Mouse (Mus musculus) limb, embryonic 14.5 days (tissue): ENCODE data around the gene Smpd4. TPM values are rescaled to one million over a fixed set of nuclear protein-coding genes. Genes with fewer than 3 reads are reported as not detected.
A peak's percentile ranks its signal among the peaks of the same experiment; 100 is the strongest.
"Not testable (repeated sequence)": the region's sequence is repeated elsewhere in the genome, so short reads cannot be mapped to it uniquely, and the experiment has no call there.

Experiments
- ATAC-seq: fragments of 200-750 bp; cut with Nextera tagmentation; 2 replicates; pipeline ENCODE4 v1.8.0; 2017; ENCODE audit warnings: low read depth, moderate number of reproducible peaks, moderate TSS enrichment; ENCODE audit not compliant: low FRiP score
- DNase-seq: peaks from one replicate; pipeline ENCODE4 v3.0.0-alpha.2; 2015; ENCODE audit warnings: low spot score
- H3K27ac ChIP-seq: fragments of 300-500 bp; sonication (generic); replicated peaks from 2 replicates; pipeline ENCODE4 v1.5.1; 2014; ENCODE audit warnings: low read depth, mild to moderate bottlenecking, low read length, moderate library complexity, mixed read lengths
- H3K27me3 ChIP-seq: fragments of 300-500 bp; sonication (generic); 2 replicates; pipeline ENCODE4 v1.6.1; 2014; ENCODE audit warnings: low read length, mixed read lengths; ENCODE audit not compliant: control insufficient read depth, insufficient read depth
- H3K36me3 ChIP-seq: fragments of 300-500 bp; sonication (generic); 2 replicates; pipeline ENCODE4 v1.6.1; 2014; ENCODE audit warnings: mild to moderate bottlenecking, low read length, moderate library complexity, mixed read lengths; ENCODE audit not compliant: control insufficient read depth, insufficient read depth
- H3K4me1 ChIP-seq: fragments of 300-500 bp; sonication (generic); 2 replicates; pipeline ENCODE4 v1.6.1; 2014; ENCODE audit warnings: antibody characterized with exemption, low read length, mixed read lengths; ENCODE audit not compliant: control insufficient read depth, insufficient read depth
- H3K4me2 ChIP-seq: fragments of 300-500 bp; sonication (generic); replicated peaks from 2 replicates; pipeline ENCODE4 v1.6.1; 2014; ENCODE audit warnings: low read depth, mild to moderate bottlenecking, low read length, moderate library complexity; ENCODE audit not compliant: severe bottlenecking
- H3K4me3 ChIP-seq: fragments of 300-500 bp; sonication (generic); replicated peaks from 2 replicates; pipeline ENCODE4 v1.5.1; 2014; ENCODE audit warnings: low read length
- H3K9ac ChIP-seq: fragments of 300-500 bp; sonication (generic); 2 replicates; pipeline ENCODE4 v1.6.1; 2014; ENCODE audit warnings: mild to moderate bottlenecking, low read depth, low read length, moderate library complexity; ENCODE audit not compliant: severe bottlenecking
- H3K9me3 ChIP-seq: fragments of 300-500 bp; sonication (generic); 2 replicates; pipeline ENCODE4 v1.6.1; 2016; ENCODE audit warnings: low read length; ENCODE audit not compliant: control insufficient read depth
- POLR2A ChIP-seq: fragments of 200-500 bp; IDR thresholded peaks from 2 replicates; pipeline ENCODE4 v1.8.0; 2012; ENCODE audit warnings: inconsistent platforms, mild to moderate bottlenecking, moderate library complexity, borderline replicate concordance; ENCODE audit not compliant: insufficient read depth, insufficient read length; ENCODE audit errors: extremely low read depth
- WGBS: fragments of 180-500 bp; shearing (Covaris S2); extraction: QIAGEN DNeasy Blood & Tissue Kit; methylation state at CpG from one replicate; pipeline ENCODE4 v1.1.7; 2014; 5-methylcytosine and 5-hydroxymethylcytosine counted together
- polyA plus RNA-seq, 2 experiments: library from polyadenylated mRNA; depleted of rRNA in 1 of 2; stranded (reverse) in 1 of 2; unstranded in 1 of 2; fragments of >200 nt; fragmentation: Nextera tagmentation in 1 of 2; extraction: Ambion mirVana in 1 of 2; gene quantifications; 2 replicates each; pipeline versions ENCODE4 v1.2.1 to v1.2.3; 2012 to 2014

Smpd4 gene
- polyA plus RNA-seq, 2 experiments, result 32.5 to 120 TPM

DNA sequence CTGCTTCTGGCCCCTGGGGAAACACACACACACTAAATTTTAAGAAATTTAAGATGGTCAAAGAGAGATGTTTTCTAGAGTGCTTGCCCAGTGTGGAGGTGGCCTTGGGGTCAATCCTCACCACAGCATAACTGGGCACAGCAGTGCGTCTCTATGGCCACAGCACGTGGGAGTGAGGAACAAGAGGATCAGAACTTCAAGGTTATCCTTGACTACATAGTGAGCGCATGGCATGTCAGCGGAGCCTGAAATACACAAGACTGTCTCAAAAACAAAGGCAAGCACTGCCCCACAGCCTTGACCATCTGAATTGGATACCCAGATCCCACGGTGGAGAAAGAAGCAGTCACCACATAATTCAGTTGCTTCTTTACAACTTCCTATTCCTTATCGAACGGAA, 34.6 kb upstream of the Smpd4 start:
- Histone ChIP-seq H3K27me3 (no peaks in the 10 kb centered on the region), H3K27ac (no peak overlapping the region), H3K36me3 (no peaks in the 10 kb centered on the region), H3K9me3 (no peaks in the 10 kb centered on the region), H3K4me1 (no peaks in the 10 kb centered on the region), H3K4me3 (no peak overlapping the region), H3K9ac (no peak overlapping the region), H3K4me2 (no peak overlapping the region)
- WGBS, result 85% methylated on average over 7 of the region's 7 CpGs
- no peak for TF ChIP-seq POLR2A
- DNase-seq (no peak), ATAC-seq (no peak)

DNA sequence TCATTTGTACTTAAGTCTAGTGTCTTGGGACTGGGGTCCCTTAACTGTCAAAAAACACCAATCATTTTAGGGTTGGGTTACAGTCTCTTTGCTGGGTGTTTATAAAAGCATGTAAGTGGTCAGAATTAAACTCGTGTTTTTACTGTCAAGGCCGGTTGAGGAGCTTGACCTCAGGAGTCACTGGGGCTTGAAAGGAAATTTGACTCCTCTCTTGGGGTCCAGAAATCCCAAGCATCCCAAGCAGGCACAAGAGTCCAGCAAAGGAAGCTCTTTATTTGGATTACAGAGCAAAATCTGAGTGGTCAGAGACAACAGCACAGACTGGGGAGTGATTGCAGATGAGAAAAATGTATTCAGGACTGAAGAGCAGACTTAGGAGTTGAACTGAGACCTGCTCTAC, 28.4 kb upstream of the Smpd4 start:
- WGBS, result 16% methylated on average over 2 of the region's 2 CpGs
- Histone ChIP-seq H3K4me1 (no peaks in the 10 kb centered on the region), H3K27me3 (no peaks in the 10 kb centered on the region), H3K36me3 (no peaks in the 10 kb centered on the region), H3K27ac (no peak overlapping the region), H3K4me3 (no peak overlapping the region), H3K4me2 (no peak overlapping the region), H3K9ac (no peak overlapping the region), H3K9me3 (no peaks in the 10 kb centered on the region)
- no peak for ATAC-seq
- DNase-seq, result no peak
- TF ChIP-seq POLR2A, result no peak

DNA sequence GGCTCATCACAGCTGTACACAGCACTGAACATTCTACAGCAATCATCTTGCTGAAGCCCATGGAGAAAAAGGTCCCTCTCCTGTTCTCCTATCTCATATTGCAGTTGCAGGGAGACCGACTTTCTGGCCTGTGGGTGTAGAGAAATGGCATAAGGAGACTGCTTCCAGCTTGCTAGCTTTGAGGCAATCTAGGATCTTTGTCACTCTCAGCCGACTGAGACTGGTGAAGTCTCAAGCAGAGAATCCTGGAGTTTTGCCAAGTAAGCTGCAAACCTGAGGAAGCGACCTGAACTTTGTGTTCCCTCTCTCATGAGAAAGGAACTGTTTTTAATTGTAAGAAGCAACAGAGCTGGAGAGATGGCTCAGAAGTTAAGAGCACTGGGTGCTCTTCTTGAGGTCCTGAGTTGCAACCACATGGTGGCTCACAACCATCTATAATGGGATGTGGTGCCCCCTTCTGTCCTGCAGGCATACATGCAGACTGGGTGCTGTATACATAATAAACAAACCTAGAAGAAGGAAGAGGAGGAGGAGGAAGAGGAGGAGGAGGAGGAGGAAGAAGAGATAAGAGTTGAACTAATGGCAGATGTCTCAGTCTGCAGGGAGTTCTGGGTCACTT, 18.1 kb upstream of the Smpd4 start:
- no peak for TF ChIP-seq POLR2A
- no peaks in the 10 kb centered on the region for H3K4me1 ChIP-seq
- 0 out of 2 replicates have a peak overlapping the region, but pooled peaks have one; percentile 21 for H3K9ac ChIP-seq
- H3K27me3 ChIP-seq, result no peaks in the 10 kb centered on the region
- no peak overlapping the region for H3K4me2 ChIP-seq
- no peak for ATAC-seq
- no peaks in the 10 kb centered on the region for H3K9me3 ChIP-seq
- H3K4me3 ChIP-seq, result no peak overlapping the region
- H3K27ac ChIP-seq, result no peak overlapping the region
- WGBS, result 57% methylated on average over 3 of the region's 3 CpGs
- H3K36me3 ChIP-seq, result no peaks in the 10 kb centered on the region
- no peak for DNase-seq

DNA sequence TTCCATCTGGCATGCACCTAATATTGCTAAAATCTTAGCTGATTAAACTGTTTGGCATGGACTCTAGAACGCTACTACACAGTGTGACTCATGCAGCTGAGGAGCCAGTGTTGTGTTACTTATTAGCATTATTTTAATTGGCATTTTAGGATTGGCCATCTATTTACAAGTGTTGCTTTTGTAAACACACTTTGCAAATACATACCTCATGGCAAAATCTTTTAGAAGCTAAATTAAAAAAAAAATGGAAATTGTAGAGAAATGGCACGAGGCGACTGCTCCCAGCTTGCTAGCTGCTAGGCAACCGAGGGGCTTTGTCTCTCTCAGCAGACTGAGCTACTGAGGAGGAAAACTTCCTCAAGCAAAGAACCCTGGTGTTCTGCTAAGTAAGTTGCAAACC, 14.2 kb upstream of the Smpd4 start:
- Histone ChIP-seq H3K4me3 (no peak overlapping the region), H3K27me3 (no peaks in the 10 kb centered on the region), H3K4me1 (no peaks in the 10 kb centered on the region), H3K4me2 (no peak overlapping the region), H3K9me3 (no peaks in the 10 kb centered on the region), H3K9ac (no peak overlapping the region), H3K36me3 (no peaks in the 10 kb centered on the region), H3K27ac (no peak overlapping the region)
- WGBS, result 73% methylated on average over 4 of the region's 4 CpGs
- TF ChIP-seq POLR2A, result no peak
- no peak for DNase-seq
- no peak for ATAC-seq

DNA sequence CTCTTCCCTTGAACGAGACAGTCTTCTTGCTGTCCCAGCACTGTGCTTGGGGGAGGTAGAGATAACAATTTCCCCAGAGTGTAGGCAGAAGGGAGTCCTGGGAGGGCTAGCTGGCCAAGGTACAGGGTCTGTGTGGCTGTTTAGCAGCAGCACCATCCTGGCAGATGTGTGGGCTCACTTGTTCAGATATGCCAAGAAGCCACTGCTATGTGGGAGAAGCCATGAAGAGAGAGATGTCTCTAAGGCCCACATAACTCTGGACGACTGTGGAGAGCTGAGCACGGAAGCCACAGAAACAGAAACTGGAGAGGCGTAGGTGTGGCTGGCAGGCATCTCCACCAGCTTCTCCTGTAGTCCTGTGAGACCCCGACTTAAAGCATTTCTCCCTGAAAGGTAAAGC, 13.5 kb upstream of the Smpd4 start:
- DNase-seq, result no peak
- Histone ChIP-seq H3K4me1 (no peaks in the 10 kb centered on the region), H3K27ac (no peak overlapping the region), H3K36me3 (no peaks in the 10 kb centered on the region), H3K4me2 (no peak overlapping the region), H3K9ac (no peak overlapping the region), H3K9me3 (no peaks in the 10 kb centered on the region), H3K4me3 (no peak overlapping the region), H3K27me3 (no peaks in the 10 kb centered on the region)
- TF ChIP-seq POLR2A, result no peak
- no peak for ATAC-seq
- 75% methylated on average over 5 of the region's 5 CpGs for WGBS

DNA sequence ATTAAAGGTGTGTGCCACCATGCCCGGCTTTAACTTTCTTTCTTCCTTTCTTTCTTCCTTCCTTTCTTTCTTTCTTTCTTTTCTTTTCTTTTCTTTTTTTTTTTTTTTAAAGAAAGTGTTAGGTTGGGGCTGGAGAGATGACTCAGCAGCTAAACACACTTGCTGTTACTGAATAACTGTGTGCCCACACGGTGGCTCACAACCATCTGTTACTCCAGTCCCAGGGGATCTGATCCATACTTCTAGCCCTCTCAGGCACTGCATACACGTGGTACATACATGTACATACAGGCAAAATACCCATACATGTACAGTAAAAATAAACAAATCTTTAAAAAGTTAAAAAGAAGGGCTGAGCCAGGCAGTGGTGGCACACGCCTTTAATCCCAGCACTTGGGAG, 7.8 kb upstream of the Smpd4 start:
- H3K27ac ChIP-seq, result no peak overlapping the region
- DNase-seq, result no peak
- H3K9ac ChIP-seq, result no peak overlapping the region
- H3K9me3 ChIP-seq, result no peaks in the 10 kb centered on the region
- ATAC-seq, result no peak
- no peak overlapping the region for H3K4me3 ChIP-seq
- no peak overlapping the region for H3K4me2 ChIP-seq
- no peaks in the 10 kb centered on the region for H3K27me3 ChIP-seq
- no peak for TF ChIP-seq POLR2A
- no peaks in the 10 kb centered on the region for H3K4me1 ChIP-seq
- no peaks in the 10 kb centered on the region for H3K36me3 ChIP-seq
- WGBS, result 73% methylated on average over 4 of the region's 4 CpGs

DNA sequence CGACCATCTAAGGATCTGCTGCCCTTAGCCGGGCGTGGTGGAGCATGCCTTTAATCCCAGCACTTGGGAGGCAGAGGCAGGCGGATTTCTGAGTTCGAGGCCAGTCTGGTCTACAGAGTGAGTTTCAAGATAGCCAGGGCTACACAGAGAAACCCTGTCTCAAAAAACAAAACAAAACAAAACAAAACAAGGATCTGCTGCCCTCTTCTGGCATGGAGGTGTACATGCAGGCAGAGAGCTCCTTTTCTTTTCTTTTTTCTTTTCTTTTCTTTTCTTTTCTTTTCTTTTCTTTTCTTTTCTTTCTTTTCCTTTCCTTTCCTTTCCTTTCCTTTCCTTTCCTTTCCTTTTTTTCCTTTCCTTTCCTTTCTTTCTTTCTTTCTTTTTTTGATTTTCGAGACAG, 4.4 kb upstream of the Smpd4 start:
- H3K4me2 ChIP-seq, H3K4me1 ChIP-seq, H3K27ac ChIP-seq, DNase-seq, H3K27me3 ChIP-seq, H3K9ac ChIP-seq, ATAC-seq, H3K4me3 ChIP-seq, H3K9me3 ChIP-seq, H3K36me3 ChIP-seq: not testable (repeated sequence)
- 93% methylated on average over 6 of the region's 6 CpGs for WGBS
